Mouse (Mus musculus): ENCODE data around the gene Ctdnep1. TPM values are rescaled to one million over a fixed set of nuclear protein-coding genes. Genes with fewer than 3 reads are reported as not detected.
"Not testable (repeated sequence)": the region's sequence is repeated elsewhere in the genome, so short reads cannot be mapped to it uniquely, and the experiment has no call there.

Gene Ctdnep1
- polyA plus RNA-seq, 1 experiment = not detected

DNA sequence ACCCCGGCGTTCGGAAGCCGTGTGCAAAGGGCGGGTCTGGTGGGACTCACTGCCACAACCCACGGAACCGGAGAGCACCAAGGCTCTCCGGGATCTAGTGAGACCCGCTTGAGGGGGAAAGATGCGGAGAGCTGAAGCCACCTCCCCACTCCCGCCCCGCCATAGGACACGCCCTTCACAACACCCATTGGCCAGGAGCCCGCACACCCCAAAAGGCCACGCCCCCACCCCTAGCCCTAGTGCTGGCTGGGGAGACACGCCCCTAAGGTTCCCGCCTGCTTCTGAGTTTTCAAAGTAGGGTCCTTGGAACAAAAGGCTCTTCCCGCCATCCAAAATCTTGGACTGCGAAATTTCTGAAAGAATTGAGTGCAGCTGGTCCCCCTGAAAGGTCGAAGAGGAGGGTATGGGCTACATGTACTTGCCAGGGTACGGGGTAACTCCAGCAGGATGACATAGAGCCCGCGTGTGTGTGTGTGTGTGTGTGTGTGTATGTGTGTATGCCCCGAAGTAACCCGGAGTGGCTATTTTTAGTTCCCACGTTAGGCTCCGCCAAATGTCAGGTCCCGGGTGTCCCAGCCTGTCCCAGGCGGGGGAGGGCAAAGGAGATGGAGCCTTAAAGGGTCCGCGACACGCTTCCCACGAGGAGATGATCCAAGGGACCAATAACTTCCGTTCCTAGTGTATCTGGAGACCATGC, 32.7 kb upstream of the Ctdnep1 start, which contains the start of gene Slc2a4:
Slc2a4 (minus strand) TSS at position 123 of the 697 bp plus-strand sequence.
- Histone ChIP-seq H3K27ac (ENCODE audit: insufficient read depth, low read depth, low read length) (no peak within 1 kb of the TSS), H3K4me3 (ENCODE audit: insufficient read depth, low read depth, low read length) (peak within 1 kb of the TSS; percentile 20; the same call in 1 of the 2 replicates), H3K4me1 (ENCODE audit: control insufficient read depth, insufficient read depth, low read length) (peaks cover 11% of the 10 kb centered on the region)
- under 1% methylated on average over 33 of the region's 34 CpGs for WGBS
- TF ChIP-seq POLR2A (IDR thresholded peaks at IDR 0.05; ENCODE audit: insufficient read depth, low read depth, low read length) = no peak
- no peak for TF ChIP-seq CTCF (IDR thresholded peaks at IDR 0.05; ENCODE audit: insufficient read depth, low read depth, low read length)

DNA sequence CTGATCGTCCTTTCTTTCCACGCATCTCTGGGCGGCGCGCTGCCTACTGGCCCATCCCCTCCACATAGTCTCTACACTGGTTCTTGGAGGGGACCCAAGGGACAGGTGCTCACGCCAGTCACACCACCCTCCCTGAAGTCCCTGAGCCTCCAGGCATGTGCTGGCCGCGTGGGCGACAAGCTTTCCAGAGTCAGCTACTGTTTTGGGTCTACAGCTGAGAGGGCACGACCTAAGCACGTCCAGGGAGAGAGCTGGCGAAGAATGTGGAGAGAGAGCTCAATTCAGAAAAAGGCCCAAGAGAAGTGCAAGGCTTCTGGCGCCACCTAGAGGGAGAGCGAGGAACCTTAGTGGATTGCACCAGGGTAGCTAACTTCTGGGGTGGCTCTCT, 32.2 kb upstream of the Ctdnep1 start:
- Histone ChIP-seq H3K4me1 (ENCODE audit: control insufficient read depth, insufficient read depth, low read length) (peaks cover 11% of the 10 kb centered on the region), H3K27ac (ENCODE audit: insufficient read depth, low read depth, low read length) (no peak overlapping the region), H3K4me3 (ENCODE audit: insufficient read depth, low read depth, low read length) (no peak overlapping the region)
- TF ChIP-seq CTCF (IDR thresholded peaks at IDR 0.05; ENCODE audit: insufficient read depth, low read depth, low read length) (peak; percentile 50), POLR2A (IDR thresholded peaks at IDR 0.05; ENCODE audit: insufficient read depth, low read depth, low read length) (no peak)
- WGBS = under 1% methylated on average over 14 of the region's 14 CpGs

DNA sequence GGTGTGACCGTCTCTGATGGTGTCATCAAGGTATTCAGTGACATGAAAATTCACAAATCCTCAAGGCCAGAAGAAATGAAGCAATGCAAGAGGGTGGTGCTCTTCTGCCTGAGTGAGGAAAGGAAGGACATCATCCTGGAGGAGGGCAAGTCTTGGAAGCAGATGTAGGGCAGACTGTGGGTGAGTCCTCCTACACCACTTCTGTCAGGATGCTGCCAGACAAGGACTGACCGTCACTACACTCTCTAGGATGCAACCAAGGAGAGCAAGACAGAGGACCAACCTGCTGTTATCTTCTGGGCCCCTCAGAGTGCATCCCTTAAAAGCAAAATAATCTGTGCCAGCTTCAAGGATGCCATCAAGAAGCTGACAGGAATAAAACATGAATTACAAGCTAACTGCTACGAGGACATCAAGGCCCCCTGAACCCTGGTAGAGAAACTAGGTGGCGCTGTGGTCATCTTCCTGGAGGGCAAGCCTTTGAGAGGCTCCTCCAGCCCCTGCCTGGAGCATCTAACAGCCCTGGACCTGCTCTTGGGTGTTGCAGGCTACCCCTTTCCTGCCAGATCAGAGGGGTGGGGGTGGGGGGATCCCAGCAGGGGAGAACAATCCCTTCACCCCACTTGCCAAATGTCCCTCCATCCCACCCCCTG, 30.0 kb upstream of the Ctdnep1 start:
- Histone ChIP-seq H3K4me1 (ENCODE audit: control insufficient read depth, insufficient read depth, low read length) (peaks cover 11% of the 10 kb centered on the region), H3K4me3 (ENCODE audit: insufficient read depth, low read depth, low read length) (no peak overlapping the region), H3K27ac (ENCODE audit: insufficient read depth, low read depth, low read length) (no peak overlapping the region)
- 45% methylated on average over 4 of the region's 4 CpGs for WGBS
- TF ChIP-seq POLR2A (IDR thresholded peaks at IDR 0.05; ENCODE audit: insufficient read depth, low read depth, low read length) = no peak
- no peak for TF ChIP-seq CTCF (IDR thresholded peaks at IDR 0.05; ENCODE audit: insufficient read depth, low read depth, low read length)

DNA sequence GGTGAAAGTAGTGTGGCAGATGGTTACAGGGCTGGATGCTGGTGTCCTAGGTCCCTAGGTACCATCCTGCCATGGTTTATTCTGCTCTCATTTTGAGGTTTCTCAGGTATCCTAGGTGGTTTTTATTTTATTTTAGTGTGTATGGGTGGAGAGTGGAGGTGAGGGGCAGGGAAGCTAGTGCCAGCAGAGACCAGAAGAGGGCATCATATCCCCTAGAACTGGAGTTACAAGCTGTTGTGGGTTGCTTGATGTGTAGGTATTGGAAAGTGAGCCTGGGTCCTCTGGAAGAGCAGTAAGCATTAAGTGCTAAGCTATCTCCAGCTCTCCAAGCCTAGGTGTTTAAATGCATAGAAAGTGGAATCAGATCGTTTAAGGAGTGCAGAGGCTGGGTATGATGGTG, 28.7 kb upstream of the Ctdnep1 start:
- peaks cover 11% of the 10 kb centered on the region for H3K4me1 ChIP-seq (ENCODE audit: control insufficient read depth, insufficient read depth, low read length)
- WGBS = 36% methylated on average over 1 of the region's 1 CpGs
- no peak overlapping the region for H3K27ac ChIP-seq (ENCODE audit: insufficient read depth, low read depth, low read length)
- TF ChIP-seq POLR2A (IDR thresholded peaks at IDR 0.05; ENCODE audit: insufficient read depth, low read depth, low read length) (no peak), CTCF (IDR thresholded peaks at IDR 0.05; ENCODE audit: insufficient read depth, low read depth, low read length) (no peak)
- H3K4me3 ChIP-seq (ENCODE audit: insufficient read depth, low read depth, low read length) = no peak overlapping the region

DNA sequence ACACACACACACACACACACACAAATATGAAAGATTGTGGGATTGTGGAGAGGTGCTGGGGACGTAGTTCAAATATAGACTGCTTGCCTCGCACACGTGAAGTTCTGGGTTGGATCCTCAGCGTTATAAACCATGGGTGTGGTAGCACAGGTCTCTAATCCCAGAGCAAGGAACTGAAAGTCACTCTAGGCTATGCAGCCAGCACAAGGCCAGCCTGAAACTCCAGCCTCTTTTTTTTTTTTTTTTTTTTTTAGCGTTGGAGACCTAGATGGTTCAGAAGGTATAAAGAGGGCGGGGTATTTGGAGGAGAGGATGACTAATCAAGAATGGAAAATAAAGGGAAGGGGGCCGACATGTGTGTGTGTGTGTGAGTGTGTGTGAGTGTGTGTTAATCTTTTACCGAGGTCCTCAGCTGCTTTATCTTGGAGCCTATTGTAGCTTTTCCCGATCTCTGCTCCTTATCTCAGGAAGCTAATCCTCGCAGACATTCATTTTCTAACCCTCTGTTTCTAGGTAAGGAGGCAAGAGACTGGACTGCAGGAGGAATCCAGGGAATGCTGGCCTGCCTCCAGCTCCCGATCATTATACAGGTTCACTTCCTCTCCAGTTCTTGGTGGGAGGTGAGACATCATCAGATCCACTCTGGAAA, 27.6 kb upstream of the Ctdnep1 start:
- Histone ChIP-seq H3K4me1 (ENCODE audit: control insufficient read depth, insufficient read depth, low read length) (peaks cover 4% of the 10 kb centered on the region), H3K4me3 (ENCODE audit: insufficient read depth, low read depth, low read length) (no peak overlapping the region), H3K27ac (ENCODE audit: insufficient read depth, low read depth, low read length) (no peak overlapping the region)
- 66% methylated on average over 11 of the region's 11 CpGs for WGBS
- TF ChIP-seq POLR2A (IDR thresholded peaks at IDR 0.05; ENCODE audit: insufficient read depth, low read depth, low read length) = no peak

DNA sequence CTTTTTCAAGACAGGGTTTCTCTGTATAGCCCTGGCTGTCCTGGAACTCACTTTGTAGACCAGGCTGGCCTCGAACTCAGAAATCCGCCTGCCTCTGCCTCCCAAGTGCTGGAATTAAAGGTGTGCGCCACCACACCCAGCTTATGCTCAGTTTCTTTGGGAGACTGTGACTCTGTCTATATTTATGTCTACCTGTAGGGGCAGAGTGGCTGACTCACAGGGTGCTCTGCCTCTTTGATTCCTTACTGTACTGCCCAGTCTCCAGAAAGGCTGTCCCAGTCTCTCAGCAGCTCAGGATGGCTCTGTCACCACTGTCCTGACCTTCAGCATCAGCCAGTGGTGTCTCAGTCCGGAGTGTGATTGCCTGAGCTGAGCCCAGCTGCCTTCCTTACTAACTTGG, 25.3 kb upstream of the Ctdnep1 start:
- H3K4me1 ChIP-seq (ENCODE audit: control insufficient read depth, insufficient read depth, low read length); H3K27ac ChIP-seq (ENCODE audit: insufficient read depth, low read depth, low read length); H3K4me3 ChIP-seq (ENCODE audit: insufficient read depth, low read depth, low read length): not testable (repeated sequence)
- WGBS = 82% methylated on average over 4 of the region's 4 CpGs

DNA sequence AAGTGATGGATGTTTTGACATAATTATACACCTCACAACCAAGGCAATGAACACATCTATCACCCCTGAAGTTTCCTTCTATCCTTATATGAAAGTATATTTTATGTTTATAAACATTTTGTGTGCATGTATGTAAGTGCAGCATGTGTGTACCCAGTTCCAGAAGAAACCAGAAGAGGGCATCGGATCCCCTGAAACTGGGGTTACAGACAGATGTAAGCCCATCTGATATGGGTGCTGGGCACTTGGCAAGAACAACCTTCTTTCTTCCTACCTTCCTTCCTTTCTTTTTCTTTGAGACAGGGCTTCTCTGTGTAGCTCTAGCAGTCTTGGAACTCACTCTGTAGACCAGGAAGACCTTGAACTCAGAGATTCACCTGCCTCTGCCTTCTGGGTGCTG, 24.7 kb upstream of the Ctdnep1 start:
- TF ChIP-seq POLR2A (IDR thresholded peaks at IDR 0.05; ENCODE audit: insufficient read depth, low read depth, low read length) = no peak
- Histone ChIP-seq H3K4me1 (ENCODE audit: control insufficient read depth, insufficient read depth, low read length) (no peaks in the 10 kb centered on the region), H3K4me3 (ENCODE audit: insufficient read depth, low read depth, low read length) (no peak overlapping the region), H3K27ac (ENCODE audit: insufficient read depth, low read depth, low read length) (no peak overlapping the region)
- 76% methylated on average over 1 of the region's 1 CpGs for WGBS

DNA sequence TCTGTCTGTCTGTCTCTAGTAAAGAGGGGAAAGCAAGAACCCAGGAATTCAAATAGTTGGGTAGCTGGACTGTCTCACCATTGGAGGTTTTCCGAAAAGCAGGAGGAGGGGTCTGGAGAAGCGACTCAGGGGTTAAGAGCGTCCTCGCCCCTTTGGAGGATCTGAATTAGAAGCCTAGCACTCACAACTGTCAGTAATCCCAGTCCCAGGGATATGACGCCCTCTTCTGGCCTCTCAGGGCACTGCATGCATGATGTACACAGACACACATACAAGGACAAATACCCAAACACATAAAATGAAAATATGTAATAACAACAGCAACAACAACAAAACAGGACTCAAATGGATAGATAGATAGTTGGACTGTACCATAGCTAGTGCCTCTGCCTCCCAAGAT, 20.3 kb upstream of the Ctdnep1 start:
- Histone ChIP-seq H3K27ac (ENCODE audit: insufficient read depth, low read depth, low read length) (no peak overlapping the region), H3K4me1 (ENCODE audit: control insufficient read depth, insufficient read depth, low read length) (peaks cover 4% of the 10 kb centered on the region; the same call in 1 of the 2 replicates), H3K4me3 (ENCODE audit: insufficient read depth, low read depth, low read length) (no peak overlapping the region)
- 19% methylated on average over 5 of the region's 5 CpGs for WGBS
- TF ChIP-seq CTCF (IDR thresholded peaks at IDR 0.05; ENCODE audit: insufficient read depth, low read depth, low read length) = no peak

DNA sequence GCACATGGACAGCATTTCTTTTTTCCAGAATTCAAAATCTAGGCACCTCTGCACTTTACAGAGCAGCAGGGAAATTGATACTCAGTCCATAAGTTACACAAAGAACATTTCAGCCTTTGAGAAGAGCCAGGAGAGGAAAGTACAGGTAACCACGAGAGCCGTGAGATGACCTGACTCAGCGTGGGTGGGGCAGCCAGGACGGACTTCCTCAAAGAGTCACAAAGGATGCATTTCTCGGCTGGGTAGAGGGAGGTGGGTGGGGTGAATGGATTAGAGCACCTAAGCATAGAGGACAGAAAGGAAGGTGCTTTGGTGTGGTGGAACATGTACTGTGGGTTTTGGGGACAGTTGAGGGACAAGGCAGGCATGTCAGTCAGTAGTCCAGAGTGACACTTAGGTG, 19.1 kb upstream of the Ctdnep1 start:
- Histone ChIP-seq H3K27ac (ENCODE audit: insufficient read depth, low read depth, low read length) (no peak overlapping the region), H3K4me1 (ENCODE audit: control insufficient read depth, insufficient read depth, low read length) (peaks cover 12% of the 10 kb centered on the region; the same call in 1 of the 2 replicates), H3K4me3 (ENCODE audit: insufficient read depth, low read depth, low read length) (no peak overlapping the region)
- WGBS = 47% methylated on average over 5 of the region's 5 CpGs
- no peak for TF ChIP-seq CTCF (IDR thresholded peaks at IDR 0.05; ENCODE audit: insufficient read depth, low read depth, low read length)
- no peak for TF ChIP-seq POLR2A (IDR thresholded peaks at IDR 0.05; ENCODE audit: insufficient read depth, low read depth, low read length)
